In genomic region chr16:85488105-85488607, GRCm38 (mm10) we compare ENCODE assay signal across 16 mouse cellular contexts.
DNase-seq lines count a peak whose midpoint lies in the region; ATAC-seq and TF ChIP-seq lines count a peak whose summit lies in the region.
"Had no signal": no experiment of that assay in that cellular context is flagged by ENCODE, and none has a peak within 500 bp of the region (broad histone marks: within the 10 kb centered on the region; RNA-seq: fewer than 3 reads in every experiment).

No protein-coding gene starts in this region.

- H3K27ac ChIP-seq in lung, embryonic 14.5 days (ENCODE audit: low read depth) = no peak overlapping the region

- 60% methylated on average over 5 of the region's 5 CpGs for WGBS in lung, embryonic 14.5 days

- no peaks in the 10 kb centered on the region for H3K9me3 ChIP-seq in lung, embryonic 14.5 days (ENCODE audit: low read depth, low read length)

- no peaks in the 10 kb centered on the region for H3K36me3 ChIP-seq in lung, embryonic 14.5 days (ENCODE audit: insufficient read depth)

- peak; percentile 16; the same call in 1 of the 2 replicates for TF ChIP-seq CTCF in lung, embryonic 14.5 days (IDR thresholded peaks at IDR 0.05; ENCODE audit: low read depth)

- no peak for DNase-seq in frontal cortex, postnatal 25 days (ENCODE audit: low spot score in 2 of 2)
- peak; percentile 24 for DNase-seq in lung, embryonic 14.5 days
- DNase-seq in lung, adult 18-20 months = no peak
- peak; percentile 31 for DNase-seq in brain, adult 2 months (ENCODE audit: low read depth, low spot score)
- peak; percentile 38 for DNase-seq in layer of hippocampus, adult 9-11 months
- DNase-seq in spleen, adult 18-20 months = no peak
- DNase-seq: adrenal gland, postnatal 25 days; cerebellum, adult 18-20 months; embryo, embryonic 11 days; heart, adult 18-20 months; kidney, adult 2 months; thymus, adult 2 months had no signal

- H3K9ac ChIP-seq in lung, embryonic 14.5 days = no peak overlapping the region

- H3K4me3 ChIP-seq in lung, embryonic 14.5 days (ENCODE audit: low read depth, low read length) = no peak overlapping the region
- H3K4me3 ChIP-seq: erythroblast, embryonic 14.5 days; myocyte had no signal

- H3K4me1 ChIP-seq in lung, embryonic 14.5 days (ENCODE audit: insufficient read depth) = no peaks in the 10 kb centered on the region

- no peak overlapping the region for H3K4me2 ChIP-seq in lung, embryonic 14.5 days
- H3K4me2 ChIP-seq: liver, embryonic 11.5 days had no signal

- ATAC-seq in frontal cortex, adult (ENCODE audit: low TSS enrichment) = peak; percentile 18; the same call in 1 of the 2 replicates
- ATAC-seq in lung, embryonic 14.5 days (ENCODE audit: insufficient read depth) = no peak

- no peaks in the 10 kb centered on the region for H3K27me3 ChIP-seq in lung, embryonic 14.5 days (ENCODE audit: insufficient read depth, low read length)

Comparison
In these comparisons a context has a peak if more than half of its experiments do, and no peak if none do; other contexts are left out.
1. DNase-seq: peak in lung, embryonic 14.5 days (single experiment), brain, adult 2 months (single experiment) and layer of hippocampus, adult 9-11 months (single experiment); none in frontal cortex, postnatal 25 days (0 of 2), lung, adult 18-20 months (0 of 2) and spleen, adult 18-20 months (0 of 2).